Mouse (Mus musculus): ENCODE results near the gene Rpl9-ps6.
A peak's percentile ranks its signal among the peaks of the same experiment; 100 is the strongest.
"Not testable (repeated sequence)": the region's sequence is repeated elsewhere in the genome, so short reads cannot be mapped to it uniquely, and the experiment has no call there.

The Rpl9-ps6 gene

DNA sequence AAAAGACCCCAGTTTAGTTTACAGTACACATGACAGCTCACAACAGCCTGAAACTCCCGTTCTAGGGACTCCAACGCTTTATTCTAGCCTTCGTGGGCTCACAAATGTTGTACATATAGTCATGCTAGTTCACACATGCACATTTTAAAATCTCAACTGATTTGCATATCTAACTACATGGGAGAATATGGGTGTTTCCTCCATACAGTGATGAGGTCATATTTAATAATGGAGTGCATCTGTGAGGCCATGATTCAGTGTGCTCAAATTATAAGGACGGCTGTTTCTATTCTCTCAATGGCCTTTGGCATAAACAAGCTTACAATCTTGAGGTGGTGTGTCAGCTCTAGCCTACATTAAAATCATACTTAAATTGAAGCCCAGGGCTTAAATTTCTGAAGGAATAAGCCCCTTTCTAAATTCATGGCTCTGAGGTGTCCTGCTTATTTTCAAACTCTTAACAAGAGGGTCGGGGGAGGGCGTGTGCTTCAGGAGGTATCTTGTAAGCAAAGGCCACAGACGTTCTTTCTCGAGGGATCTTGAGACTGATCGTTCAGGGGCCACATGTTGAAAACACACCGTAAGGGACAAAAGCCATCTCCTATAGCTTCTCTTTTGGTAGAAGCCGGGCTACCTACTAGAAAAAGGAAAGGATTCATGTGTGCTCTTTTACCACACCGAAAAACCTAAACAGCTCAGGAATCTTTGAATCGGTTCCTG, 18.7 kb upstream of the Rpl9-ps6 start:
- ATAC-seq (ENCODE audit: insufficient number of reproducible peaks, low FRiP score, low TSS enrichment), result no peak

DNA sequence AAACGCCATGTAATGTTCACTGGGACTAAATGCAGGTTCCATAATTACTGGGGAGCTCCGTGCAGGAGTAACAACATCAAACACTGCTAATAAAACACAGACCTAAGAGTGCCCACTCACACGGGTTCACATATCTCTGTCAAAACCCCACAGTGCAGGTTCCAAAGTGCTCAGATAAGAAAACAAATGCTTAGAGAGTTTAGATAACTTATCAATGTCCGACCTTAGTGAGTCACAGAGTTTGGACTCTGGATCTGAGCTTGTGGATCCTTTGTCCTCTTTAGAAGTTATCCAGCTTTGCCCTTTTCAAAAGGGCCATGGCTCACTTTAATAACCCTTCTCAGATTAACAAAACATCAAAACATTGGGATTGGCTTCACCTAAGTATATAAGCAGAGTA, 15.1 kb upstream of the Rpl9-ps6 start:
- ATAC-seq (ENCODE audit: insufficient number of reproducible peaks, low FRiP score, low TSS enrichment), result no peak

DNA sequence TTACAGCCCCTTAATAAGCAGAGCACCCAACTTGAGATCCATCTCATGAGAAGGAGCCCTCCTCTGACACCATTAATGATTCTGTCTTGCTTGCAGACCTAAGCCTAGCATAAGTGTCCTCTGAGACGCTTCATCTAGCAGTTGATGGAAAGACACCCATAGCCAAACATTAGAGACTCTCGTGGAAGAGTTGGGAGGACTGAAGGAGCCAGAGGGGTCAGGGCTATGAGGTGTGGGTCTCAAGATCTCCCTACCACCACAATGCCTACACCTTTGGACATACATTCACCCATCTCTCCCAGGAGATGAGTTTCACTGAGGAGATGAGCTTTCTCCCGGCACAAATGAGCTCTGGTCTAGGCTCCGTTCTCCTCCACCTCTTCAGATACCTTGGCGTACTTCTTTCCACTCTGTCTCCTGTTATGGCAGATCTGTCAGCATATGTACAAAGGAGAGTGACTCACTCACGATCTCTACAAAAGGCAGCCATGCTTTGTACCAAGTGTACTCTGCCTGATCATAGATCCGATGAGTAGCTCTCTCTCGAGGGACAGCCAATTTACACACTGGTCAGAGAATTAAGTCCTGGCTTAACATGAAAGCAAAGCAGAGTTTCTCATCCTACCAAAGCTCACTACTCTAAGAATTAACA, 14.5 kb upstream of the Rpl9-ps6 start:
- ATAC-seq (ENCODE audit: insufficient number of reproducible peaks, low FRiP score, low TSS enrichment), result no peak

DNA sequence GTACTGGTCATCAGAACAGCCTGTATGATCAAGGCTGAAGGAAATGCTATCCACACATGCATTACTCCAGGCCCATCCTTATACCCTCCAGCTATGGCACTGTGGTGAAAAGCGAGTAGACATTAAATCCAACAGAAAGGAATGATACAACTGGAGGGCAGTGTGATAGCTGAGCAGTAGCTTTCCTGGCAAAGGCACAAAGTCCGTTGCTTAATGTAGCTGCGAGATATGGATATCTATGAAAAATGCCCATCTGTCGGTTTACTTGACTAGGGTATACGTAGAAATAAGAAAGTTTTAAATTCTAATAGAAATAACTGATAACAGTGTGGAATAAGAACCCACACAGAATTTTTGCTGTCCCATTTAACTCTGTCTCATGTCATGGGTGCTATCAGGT, 13.9 kb upstream of the Rpl9-ps6 start:
- no peak for ATAC-seq (ENCODE audit: insufficient number of reproducible peaks, low FRiP score, low TSS enrichment)

DNA sequence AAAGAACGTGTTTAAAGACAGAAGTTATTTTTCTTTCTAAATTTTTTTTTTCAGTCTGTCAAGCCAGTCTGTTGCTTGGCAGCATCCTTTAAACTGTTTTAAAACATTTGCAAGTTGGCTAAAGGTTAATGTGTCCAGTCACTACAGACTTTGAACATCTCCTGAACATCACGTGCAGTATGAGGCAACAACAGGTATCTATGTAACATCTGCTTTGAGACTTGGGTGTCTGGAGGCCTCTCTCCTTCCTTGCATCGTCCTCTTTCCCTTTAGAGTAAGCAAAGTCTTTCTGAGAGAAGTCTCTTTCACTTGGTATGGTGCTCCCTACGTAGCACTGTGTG, 10.3 kb upstream of the Rpl9-ps6 start:
- no peak for ATAC-seq (ENCODE audit: insufficient number of reproducible peaks, low FRiP score, low TSS enrichment)

DNA sequence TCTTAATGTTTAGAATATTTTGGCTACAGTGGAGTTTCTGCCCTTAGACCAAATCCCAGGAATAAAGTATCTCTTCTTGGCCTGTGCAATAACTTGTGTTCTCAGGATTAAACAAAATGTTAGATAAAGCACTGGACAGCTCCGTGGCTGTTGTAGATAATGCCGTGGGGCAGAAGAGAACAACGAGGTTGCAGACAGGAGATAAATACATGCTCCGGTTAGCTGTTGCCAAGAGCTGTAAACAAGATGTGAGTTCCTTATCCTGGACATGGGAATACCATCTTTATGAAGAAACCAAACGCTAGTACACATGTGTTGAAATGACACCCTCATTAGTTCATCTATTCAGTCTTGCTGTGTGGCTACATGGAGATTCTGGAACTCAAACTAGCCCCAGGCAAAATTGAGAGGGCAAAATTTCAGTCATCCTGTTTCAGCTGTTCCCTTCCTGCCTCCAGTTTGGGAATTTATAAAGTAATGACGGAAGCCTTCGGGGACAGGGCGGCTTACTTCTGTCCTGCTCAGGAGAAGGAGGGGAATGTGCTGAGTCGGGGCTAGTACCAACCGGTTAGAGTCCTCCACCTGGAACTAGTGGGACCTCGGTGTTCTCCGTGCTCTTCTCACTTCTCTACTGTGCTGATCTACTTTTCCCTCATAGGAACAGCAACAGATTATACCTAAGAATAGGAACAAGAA, 9.8 kb upstream of the Rpl9-ps6 start:
- ATAC-seq (ENCODE audit: insufficient number of reproducible peaks, low FRiP score, low TSS enrichment), result no peak

DNA sequence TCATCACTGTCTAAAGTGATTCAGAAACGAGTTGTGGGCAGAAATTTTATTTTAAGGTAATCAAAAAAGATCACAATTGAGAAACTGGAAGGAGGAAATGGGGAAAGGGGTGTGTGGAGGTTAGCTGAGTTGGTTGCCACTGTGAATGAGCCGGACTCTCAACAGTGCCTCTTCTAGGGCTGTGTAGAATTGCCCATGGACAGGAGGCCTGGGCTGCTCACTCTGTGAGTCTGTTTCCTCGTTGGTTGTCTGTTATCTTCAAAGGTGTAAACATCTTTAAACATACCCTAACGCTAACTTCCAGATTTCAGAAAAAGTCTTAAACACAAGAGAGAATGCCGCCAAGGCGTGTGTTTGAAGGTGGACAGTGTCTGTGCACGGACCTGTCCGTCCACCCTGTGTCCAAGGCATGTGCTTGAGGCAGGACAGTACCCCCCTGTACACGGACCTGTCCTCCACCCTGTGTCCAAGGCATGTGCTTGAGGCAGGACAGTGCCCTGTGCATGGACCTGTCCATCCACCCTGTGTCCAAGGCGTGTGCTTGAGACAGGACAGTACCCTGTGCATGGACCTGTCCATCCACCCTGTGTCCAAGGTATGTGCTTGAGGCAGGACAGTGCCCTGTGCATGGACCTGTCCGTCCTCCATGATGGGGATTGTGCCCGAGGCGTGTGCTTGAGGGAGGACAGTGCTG, 4.3 kb upstream of the Rpl9-ps6 start:
- peak; percentile 20; the same call in 1 of the 2 replicates for ATAC-seq (ENCODE audit: insufficient number of reproducible peaks, low FRiP score, low TSS enrichment)

DNA sequence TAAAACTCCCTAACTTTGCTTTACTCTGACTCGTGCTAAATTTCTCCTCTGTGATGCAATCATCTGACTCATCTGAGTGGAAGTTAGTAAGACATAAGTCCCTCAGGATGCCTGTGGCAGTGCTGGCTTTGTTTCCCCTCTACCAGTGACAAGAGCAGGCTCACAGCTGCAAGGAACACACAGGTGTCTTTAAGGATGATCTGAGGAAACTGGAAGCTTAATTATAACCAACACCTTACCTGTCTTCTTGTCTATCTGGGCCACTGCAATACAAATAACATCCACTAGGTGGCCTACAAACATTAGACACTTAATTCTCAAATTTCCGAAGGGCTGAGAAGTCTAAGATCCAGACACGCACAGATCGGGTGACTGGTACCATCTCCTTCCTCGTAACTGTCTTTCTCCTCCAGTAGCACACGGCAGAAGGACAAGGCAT, 3.7 kb upstream of the Rpl9-ps6 start:
- ATAC-seq (ENCODE audit: insufficient number of reproducible peaks, low FRiP score, low TSS enrichment), result peak; percentile 75

DNA sequence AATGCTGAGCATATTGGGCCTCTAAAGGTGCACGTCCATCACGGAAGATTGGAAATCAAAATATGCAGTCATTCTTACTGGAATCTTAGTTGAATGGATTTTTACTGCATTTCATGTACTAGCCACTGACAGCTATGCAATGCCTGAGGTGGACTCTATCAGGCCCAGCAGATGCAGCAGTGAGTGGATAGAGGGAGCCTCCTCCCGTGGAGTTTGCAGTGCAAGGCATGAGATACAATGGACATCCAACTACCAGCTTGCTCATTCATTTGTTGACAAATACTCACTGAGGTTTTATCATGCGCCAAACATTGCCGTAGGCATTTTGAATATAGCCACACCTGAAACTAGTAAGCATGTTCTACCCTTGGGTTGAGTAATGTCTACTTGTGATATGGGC, 947 bp upstream of the Rpl9-ps6 start:
- no peak for ATAC-seq (ENCODE audit: insufficient number of reproducible peaks, low FRiP score, low TSS enrichment)

DNA sequence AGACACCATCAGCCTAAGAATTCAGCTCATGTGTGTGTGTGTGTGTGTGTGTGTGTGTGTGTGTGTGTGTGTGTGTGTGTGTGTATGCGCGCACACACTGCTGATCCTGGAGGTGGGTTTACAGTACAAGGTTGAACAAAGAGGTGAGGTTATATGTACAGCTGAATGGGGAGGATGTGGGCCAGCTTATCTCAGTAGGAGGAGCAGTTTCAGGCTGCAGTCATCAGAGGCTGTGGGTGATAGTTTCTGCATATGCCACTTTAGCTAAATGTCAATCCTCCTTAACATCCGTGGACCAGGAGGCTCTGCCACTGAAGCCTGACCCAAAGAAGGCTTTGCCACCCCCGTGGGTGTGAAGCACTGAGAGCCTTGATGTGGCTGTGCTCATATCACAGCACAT, 1.1 kb downstream of the Rpl9-ps6 start:
- ATAC-seq (ENCODE audit: insufficient number of reproducible peaks, low FRiP score, low TSS enrichment), result no peak

DNA sequence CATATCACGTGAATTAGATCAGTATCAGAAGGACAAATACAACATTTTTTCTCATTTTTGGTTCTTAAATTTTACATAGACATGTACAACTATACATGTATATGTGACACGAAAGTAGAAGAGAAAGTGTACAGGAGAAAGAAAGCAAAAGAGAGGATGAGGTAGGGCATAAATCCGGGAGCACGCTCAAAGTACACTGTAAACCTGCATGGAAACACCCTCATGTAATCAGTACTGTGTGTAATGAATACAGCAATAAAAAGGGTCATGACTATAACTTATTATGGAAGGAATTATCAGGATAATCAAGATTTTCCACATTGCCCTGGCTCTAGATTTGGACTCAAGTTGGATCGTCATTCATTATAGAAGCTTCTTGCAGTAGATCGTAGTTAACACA, 3.3 kb downstream of the Rpl9-ps6 start:
- no peak for ATAC-seq (ENCODE audit: insufficient number of reproducible peaks, low FRiP score, low TSS enrichment)

DNA sequence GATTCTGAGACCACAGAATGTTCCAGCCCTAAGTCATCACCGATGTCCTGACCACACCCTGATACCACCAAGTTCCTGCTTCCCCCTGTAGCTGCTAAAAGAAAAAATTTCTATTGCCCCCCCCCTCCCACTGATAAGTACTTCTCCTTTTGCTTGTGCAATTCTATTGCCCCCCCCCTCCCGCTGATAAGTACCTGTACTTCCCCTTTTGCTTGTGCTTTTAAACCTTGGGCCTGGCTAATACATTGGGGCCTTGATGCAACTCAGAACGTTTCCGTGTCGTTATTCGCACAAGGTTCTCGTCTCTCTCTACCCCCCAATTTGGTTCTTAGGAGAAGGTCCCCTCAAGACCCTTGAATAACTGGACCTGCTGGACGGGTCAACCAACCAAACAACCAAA, 8.7 kb downstream of the Rpl9-ps6 start:
- not testable (repeated sequence) for ATAC-seq (ENCODE audit: insufficient number of reproducible peaks, low FRiP score, low TSS enrichment)

DNA sequence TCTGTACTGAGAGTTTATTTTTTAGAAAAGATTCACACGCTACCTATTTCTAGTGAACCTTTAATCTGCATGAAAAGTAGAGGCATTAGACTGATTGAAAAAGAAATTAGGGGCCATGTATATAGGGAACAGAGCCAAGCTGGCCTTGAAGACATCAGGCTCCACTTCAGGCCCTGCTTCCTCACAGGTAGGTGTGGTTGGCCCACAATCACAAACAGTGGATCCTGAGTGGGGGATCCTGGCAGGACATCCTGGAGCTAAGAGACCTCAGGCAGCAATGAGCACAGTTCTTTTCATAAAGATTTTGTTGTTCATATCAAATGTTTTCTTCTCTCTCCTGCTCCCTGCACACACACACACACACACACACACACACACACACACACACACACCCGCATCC, 9.6 kb downstream of the Rpl9-ps6 start:
- no peak for ATAC-seq (ENCODE audit: insufficient number of reproducible peaks, low FRiP score, low TSS enrichment)

DNA sequence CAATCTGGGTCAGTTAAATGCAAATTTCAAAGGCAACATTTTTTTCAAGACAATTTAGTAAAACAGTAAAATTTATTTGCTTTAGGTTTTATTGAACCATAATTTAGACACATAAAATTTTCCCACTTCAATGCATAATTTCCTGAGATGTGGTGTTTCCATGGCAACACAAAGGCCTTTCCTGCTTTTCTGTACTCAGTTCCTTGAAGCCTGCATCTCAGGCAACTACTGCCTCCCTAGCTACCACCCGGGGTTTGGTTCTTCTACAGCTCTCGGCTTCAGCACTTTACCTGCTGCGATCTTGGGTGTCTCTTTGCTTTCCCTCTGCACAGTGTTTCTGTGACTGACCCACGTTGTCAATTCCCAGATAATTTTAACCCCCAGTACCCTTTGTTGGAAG, 14.1 kb downstream of the Rpl9-ps6 start:
- ATAC-seq (ENCODE audit: insufficient number of reproducible peaks, low FRiP score, low TSS enrichment), result no peak

DNA sequence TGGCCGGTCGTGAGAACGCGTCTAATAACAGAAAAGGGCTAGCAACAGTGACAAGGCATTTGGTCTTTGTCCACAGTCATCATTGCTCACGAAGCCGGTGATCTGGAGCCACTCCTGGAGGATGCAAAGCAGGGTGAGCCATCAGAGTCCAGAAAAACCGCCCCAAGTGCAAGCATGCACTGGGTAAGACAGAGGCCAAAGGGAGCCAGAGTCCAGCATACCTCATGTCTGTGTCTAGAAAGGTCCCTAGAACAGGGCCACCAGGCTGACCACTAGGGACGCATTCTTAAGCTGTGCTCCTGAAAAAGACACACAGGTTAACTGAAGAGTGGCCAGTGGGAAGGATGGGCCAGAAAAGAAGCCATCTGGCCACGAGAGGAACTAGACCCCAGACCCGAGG, 17.4 kb downstream of the Rpl9-ps6 start:
- ATAC-seq (ENCODE audit: insufficient number of reproducible peaks, low FRiP score, low TSS enrichment), result no peak

DNA sequence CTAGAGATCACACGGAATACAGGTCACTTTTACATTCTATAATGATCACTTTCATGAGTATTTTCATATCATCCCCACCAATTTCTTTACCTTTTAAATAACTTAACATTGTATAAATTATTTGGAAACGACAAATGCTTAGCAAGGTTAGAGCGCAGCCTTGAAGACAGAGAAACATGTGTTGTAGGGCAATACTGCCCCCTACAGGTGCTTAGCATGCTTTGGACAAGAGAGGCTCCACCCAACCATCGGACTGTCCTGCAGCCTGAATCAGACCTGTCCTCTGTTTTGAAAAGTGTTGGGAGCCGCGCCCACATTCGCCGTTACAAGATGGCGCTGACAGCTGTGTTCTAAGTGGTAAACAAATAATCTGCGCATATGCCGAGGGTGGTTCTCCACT, 24.8 kb downstream of the Rpl9-ps6 start:
- ATAC-seq (ENCODE audit: insufficient number of reproducible peaks, low FRiP score, low TSS enrichment), result no peak

DNA sequence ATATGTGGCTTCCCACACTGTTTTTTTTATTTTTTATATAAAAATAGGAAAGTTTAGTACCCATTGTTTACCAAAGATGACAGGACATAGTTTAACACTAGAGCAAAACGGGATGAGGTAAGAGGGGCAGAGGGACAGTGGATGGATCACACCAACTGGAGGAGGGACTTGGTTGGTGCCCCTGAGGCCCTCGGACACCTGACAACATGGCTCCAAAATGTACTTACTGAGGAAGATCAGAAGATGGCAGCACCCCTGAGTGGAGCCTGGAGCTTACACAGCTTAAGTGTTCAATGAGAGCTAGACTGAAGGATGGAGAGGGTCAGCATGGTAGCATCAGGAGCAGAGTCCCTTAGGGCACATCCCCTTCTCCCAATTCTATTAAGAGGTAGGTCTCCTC, 27.0 kb downstream of the Rpl9-ps6 start:
- ATAC-seq (ENCODE audit: insufficient number of reproducible peaks, low FRiP score, low TSS enrichment), result no peak

DNA sequence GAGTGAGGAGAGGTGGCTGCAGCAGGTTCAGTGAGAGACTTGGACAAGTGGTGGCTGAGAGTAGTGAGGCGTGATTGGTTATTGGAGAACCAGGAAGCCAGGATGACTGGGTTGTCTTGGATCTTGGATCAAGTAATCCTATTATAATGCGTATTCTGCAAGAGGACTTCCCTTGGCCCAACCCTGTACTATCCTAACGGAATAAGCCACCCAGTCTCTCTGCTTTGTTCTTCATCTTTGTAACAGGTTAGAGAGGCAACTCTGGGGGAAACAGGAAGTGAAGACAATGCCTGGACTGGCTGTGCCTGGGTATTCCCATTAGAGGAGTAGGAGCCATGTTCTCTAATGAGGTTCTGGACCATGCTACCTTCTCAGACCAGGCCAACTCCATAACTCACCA, 40.5 kb downstream of the Rpl9-ps6 start:
- ATAC-seq (ENCODE audit: insufficient number of reproducible peaks, low FRiP score, low TSS enrichment), result no peak

DNA sequence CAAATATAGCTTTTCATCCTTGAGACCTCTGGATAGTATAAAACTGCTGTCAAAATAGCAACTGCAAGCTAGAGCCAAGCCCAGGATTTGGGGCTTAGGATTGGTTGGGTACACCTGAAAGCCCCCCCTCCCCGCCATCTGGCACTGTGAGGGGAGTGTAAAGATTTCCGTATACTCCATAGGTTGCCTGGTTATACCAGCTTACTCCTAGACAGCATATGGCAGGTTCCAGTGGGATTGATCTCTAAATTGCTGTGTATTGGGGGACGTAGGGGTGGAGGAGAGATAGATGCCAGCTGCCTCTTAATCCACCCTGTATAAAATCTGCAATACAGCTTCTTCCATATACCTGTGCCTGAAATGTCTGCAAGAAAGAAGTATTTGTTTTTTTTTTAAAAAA, 41.7 kb downstream of the Rpl9-ps6 start:
- no peak for ATAC-seq (ENCODE audit: insufficient number of reproducible peaks, low FRiP score, low TSS enrichment)

DNA sequence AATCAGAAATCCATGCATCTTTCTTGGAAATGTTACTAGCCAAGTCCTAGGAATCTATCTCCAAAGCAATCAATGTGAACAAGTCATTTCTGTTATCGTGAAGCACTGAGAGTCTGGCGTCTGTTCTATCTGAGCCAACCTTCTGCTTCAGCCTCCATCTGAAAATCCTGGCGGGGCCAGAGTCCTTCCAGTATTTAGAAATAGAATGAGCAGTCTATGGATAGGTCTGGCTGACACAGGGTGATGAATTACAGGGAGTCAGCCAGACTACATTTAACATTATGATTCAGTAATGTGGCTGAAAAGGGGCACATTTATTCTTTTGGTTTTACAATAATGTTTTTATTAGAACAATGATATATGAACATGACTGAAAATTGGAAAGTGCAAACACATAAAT, 47.3 kb downstream of the Rpl9-ps6 start:
- no peak for ATAC-seq (ENCODE audit: insufficient number of reproducible peaks, low FRiP score, low TSS enrichment)

DNA sequence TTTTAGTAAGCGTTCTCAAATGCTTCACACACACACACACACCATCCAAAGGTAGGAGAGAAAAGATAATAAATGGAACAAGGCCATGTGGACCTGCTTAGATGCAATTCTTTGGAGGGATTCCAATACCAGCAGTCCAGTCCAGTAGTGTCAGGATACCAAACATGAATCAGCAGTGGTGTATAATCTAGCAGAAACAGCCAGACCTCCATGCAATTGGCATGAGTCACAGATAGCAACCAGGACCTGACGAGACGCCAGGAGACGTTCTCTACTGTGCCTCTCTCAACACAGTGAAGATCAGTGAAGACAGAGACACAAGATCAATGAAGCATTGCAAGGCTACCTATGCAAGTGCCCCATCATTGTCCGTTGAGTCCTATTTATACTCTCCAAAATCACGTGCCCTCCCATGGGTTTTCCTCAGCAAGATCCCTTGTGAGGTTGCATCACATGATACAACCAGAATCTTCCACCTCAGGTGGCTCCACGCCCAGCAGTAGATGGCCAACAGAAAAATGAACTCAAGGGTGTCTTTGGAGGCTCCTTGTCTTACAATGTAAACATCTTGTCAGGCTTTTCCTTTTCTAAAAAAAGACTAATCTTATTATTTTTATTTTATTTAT, 49.6 kb downstream of the Rpl9-ps6 start:
- ATAC-seq (ENCODE audit: insufficient number of reproducible peaks, low FRiP score, low TSS enrichment), result no peak
